Mouse (Mus musculus) midbrain, postnatal 0 days (tissue): ENCODE results near the gene Gm8257. TPM values are rescaled to one million over a fixed set of nuclear protein-coding genes. Genes with fewer than 3 reads are reported as not detected.
"Not testable (repeated sequence)": the region's sequence is repeated elsewhere in the genome, so short reads cannot be mapped to it uniquely, and the experiment has no call there.

ENCODE experiments used
- ATAC-seq: fragments of 200-750 bp; cut with Nextera tagmentation; 2 replicates; pipeline ENCODE4 v1.8.0; 2017; ENCODE audit warnings: moderate number of reproducible peaks, mild to moderate bottlenecking, moderate TSS enrichment, moderate library complexity; ENCODE audit not compliant: low FRiP score
- DNase-seq: peaks from one replicate; pipeline ENCODE4 v3.0.0-alpha.2; 2015; ENCODE audit warnings: low spot score
- H3K27ac ChIP-seq: fragments of 300-500 bp; sonication (generic); 2 replicates; pipeline ENCODE4 v1.5.1; 2014; ENCODE audit warnings: low read depth, mild to moderate bottlenecking, low read length, mixed read lengths
- H3K27me3 ChIP-seq: fragments of 300-500 bp; sonication (generic); 2 replicates; pipeline ENCODE4 v1.6.1; 2014; ENCODE audit warnings: low read length, control low read depth, mixed read lengths; ENCODE audit not compliant: insufficient read depth
- H3K36me3 ChIP-seq: fragments of 300-500 bp; sonication (generic); 2 replicates; pipeline ENCODE4 v1.6.1; 2014; ENCODE audit warnings: low read length, control low read depth, mixed read lengths; ENCODE audit not compliant: insufficient read depth
- H3K4me1 ChIP-seq: fragments of 300-500 bp; sonication (generic); 2 replicates; pipeline ENCODE4 v1.6.1; 2014; ENCODE audit warnings: mild to moderate bottlenecking, control low read depth, antibody characterized with exemption, low read length, mixed read lengths; ENCODE audit not compliant: insufficient read depth
- H3K4me2 ChIP-seq: fragments of 300-500 bp; sonication (generic); 2 replicates; pipeline ENCODE4 v1.6.1; 2014; ENCODE audit warnings: low read depth, mild to moderate bottlenecking, low read length, mixed read lengths; ENCODE audit not compliant: poor library complexity, severe bottlenecking
- H3K4me3 ChIP-seq: fragments of 300-500 bp; sonication (generic); 2 replicates; pipeline ENCODE4 v1.5.1; 2014; ENCODE audit warnings: low read depth, mild to moderate bottlenecking, low read length, moderate library complexity
- H3K9ac ChIP-seq: fragments of 300-500 bp; sonication (generic); replicated peaks from 2 replicates; pipeline ENCODE4 v1.6.1; 2014; ENCODE audit warnings: mild to moderate bottlenecking, low read length, moderate library complexity, mixed read lengths; ENCODE audit not compliant: poor library complexity, severe bottlenecking
- H3K9me3 ChIP-seq: fragments of 300-500 bp; sonication (generic); 2 replicates; pipeline ENCODE4 v1.6.1; 2016; ENCODE audit warnings: low read length, control low read depth
- CTCF ChIP-seq: IDR thresholded peaks from 2 replicates; pipeline ENCODE4 v1.5.1; 2016; ENCODE audit warnings: antibody characterized with exemption, mild to moderate bottlenecking
- WGBS: fragments of 180-500 bp; shearing (Covaris S2); extraction: QIAGEN DNeasy Blood & Tissue Kit; methylation state at CpG from one replicate; pipeline ENCODE4 v1.1.7; 2014; 5-methylcytosine and 5-hydroxymethylcytosine counted together
- polyA plus RNA-seq: library from polyadenylated mRNA; unstranded; fragments of >200 nt; fragmentation: Nextera tagmentation; extraction: Ambion mirVana; gene quantifications from 2 replicates; pipeline ENCODE4 v1.2.1, GENCODE M21; 2015
- total RNA-seq: library from RNA; depleted of rRNA; stranded (reverse); fragments of >200 nt; gene quantifications from 2 replicates; pipeline ENCODE4 v1.2.3, GENCODE M21; 2014; rRNA removed

Gene Gm8257
- total RNA-seq, result not detected in 2 replicates
- polyA plus RNA-seq, result not detected in 2 replicates

DNA sequence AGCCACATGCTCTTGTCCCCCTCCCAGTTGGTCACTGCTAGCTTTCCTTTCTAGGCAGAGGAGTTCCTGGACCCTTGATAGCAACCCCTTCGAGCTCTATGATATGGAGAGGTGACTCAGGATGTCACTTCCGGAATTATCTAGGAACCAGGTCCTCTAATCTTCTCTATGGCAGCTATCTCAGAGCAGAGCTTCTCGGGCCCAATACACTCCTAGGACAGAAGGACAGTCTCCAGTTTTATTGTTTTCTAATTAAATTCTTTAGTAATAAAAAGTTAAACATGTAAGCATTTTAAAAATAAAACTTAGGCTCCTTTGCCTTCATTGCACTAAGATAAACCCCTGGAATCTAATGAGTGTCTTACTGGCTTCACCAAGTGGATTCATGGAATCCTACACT, at the start of gene Gm8257:
Gene Gm8257 (minus strand): TSS at position 101 of the 400 bp plus-strand sequence.
- not testable (repeated sequence) for H3K36me3 ChIP-seq, DNase-seq, H3K9ac ChIP-seq, H3K27ac ChIP-seq, ATAC-seq, H3K4me3 ChIP-seq, H3K27me3 ChIP-seq, H3K9me3 ChIP-seq, H3K4me1 ChIP-seq, H3K4me2 ChIP-seq
- WGBS, result 80% methylated on average over 3 of the region's 3 CpGs

DNA sequence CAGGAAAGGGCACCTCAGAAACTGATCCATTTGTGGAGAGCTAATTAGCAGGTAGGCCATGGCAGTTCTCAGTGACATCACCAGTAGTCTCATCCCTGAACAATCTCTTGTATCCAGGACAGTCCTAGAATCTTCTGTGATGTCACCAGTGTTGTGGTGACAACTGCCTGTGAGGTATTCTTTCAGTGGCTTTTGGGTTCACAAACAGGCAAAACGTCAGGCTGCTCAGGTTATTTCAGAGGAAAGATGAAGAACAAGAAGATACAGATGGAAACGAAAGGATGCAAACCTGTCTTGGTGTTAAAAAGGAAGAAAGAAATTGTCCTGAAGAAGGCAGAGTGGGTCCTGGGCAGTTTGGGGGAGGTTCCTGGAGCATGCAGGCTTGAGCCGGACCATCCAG, 44.0 kb upstream of the Gm8257 start, which contains the start of gene Gm8267:
Gene Gm8267 (minus strand): TSS at position 101 of the 400 bp plus-strand sequence.
- no peaks in the 10 kb centered on the region for H3K27me3 ChIP-seq
- no peak for DNase-seq
- no peak for ATAC-seq
- no peak within 1 kb of the TSS for H3K4me2 ChIP-seq
- 84% methylated on average over 3 of the region's 3 CpGs for WGBS
- TF ChIP-seq CTCF, result no peak
- no peak within 1 kb of the TSS for H3K4me3 ChIP-seq
- H3K9ac ChIP-seq, result no peak within 1 kb of the TSS
- H3K9me3 ChIP-seq, result no peaks in the 10 kb centered on the region
- H3K27ac ChIP-seq, result no peak within 1 kb of the TSS
- H3K36me3 ChIP-seq, result no peaks in the 10 kb centered on the region
- H3K4me1 ChIP-seq, result no peaks in the 10 kb centered on the region

DNA sequence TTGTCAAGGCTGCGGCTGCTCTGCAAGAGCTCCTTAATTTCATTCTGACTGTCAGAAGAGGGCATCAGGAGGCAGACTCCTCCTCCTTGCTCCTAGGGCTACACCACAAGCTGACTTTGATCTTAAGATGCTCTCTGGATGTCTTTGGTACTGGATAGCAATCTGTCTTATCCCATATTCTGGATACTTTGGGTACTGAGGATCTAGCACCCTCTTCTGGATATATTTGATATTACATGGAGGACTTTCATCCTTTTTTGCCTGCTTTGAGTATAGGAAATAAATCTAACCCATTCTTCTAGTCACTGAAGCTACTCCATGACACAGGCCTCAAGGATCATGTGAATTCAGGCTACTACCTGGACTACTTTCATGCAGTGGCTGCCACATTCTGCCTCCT, 36.5 kb upstream of the Gm8257 start:
- WGBS, result 63% methylated on average over 1 of the region's 1 CpGs
- not testable (repeated sequence) for DNase-seq, H3K27ac ChIP-seq, H3K4me1 ChIP-seq, H3K27me3 ChIP-seq, H3K9ac ChIP-seq, ATAC-seq, H3K4me2 ChIP-seq, H3K4me3 ChIP-seq, H3K36me3 ChIP-seq, H3K9me3 ChIP-seq
- TF ChIP-seq CTCF, result peak; percentile 51

DNA sequence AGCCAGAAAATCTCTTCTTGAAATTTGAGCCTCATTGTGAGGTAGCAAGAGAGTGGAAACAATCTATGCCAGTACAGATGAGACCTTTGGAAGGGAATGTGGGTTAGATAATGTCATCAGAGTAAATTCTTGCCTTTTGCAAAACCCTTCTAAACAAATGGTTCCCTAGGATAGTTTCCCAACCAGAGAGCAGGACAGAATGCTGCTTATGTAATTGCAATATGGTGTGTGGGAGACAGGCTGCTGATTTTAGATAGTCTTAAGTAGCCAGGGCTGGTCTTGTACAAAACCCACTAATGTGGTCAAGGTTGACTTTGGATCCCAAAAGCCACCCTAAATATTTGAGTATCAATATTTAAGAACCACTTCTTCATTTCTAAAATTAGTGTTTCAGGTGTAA, 24.5 kb upstream of the Gm8257 start:
- not testable (repeated sequence) for ATAC-seq, H3K27ac ChIP-seq, H3K4me1 ChIP-seq, H3K4me3 ChIP-seq, H3K9me3 ChIP-seq, H3K36me3 ChIP-seq, DNase-seq, H3K4me2 ChIP-seq, H3K9ac ChIP-seq, H3K27me3 ChIP-seq

DNA sequence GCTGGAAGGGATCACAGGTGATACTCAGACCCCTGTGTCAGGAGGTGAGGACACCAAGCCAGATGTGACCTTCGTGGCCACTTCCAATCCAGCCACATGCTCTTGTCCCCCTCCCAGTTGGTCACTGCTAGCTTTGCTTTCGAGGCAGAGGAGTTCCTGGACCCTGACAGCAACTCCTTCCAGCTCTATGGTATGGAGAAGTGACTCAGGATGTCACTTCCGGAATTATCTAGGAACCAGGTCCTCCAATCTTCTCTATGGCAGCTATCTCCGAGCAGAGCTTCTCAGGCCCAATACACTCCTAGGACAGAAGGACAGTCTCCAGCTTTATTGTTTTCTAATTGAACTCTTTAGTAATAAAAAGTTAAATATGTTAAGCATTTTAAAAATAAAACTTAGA, 78.5 kb downstream of the Gm8257 start, which contains the start of gene Gm5624:
Gene Gm5624 (minus strand): TSS at position 202 of the 400 bp plus-strand sequence.
- not testable (repeated sequence) for H3K4me1 ChIP-seq, H3K36me3 ChIP-seq, DNase-seq, H3K4me3 ChIP-seq, H3K9ac ChIP-seq, H3K27ac ChIP-seq, H3K9me3 ChIP-seq, H3K4me2 ChIP-seq, H3K27me3 ChIP-seq, ATAC-seq
- 79% methylated on average over 4 of the region's 4 CpGs for WGBS

Other genes with a start within 250 kb of the Gm8257 start
- gene BC061237, start 214.0 kb downstream of the Gm8257 start, total RNA-seq, result 0.44 TPM in 1 of 2 replicates, not detected in the other
- not detected in 2 replicates for gene BC061237, start 214.0 kb downstream of the Gm8257 start, polyA plus RNA-seq
- gene Gm17093, start 188.2 kb downstream of the Gm8257 start, total RNA-seq, result not detected in 2 replicates
- gene Gm17093, start 188.2 kb downstream of the Gm8257 start, polyA plus RNA-seq, result not detected in 2 replicates
- not detected in 2 replicates for gene Gm8247, start 123.3 kb downstream of the Gm8257 start, total RNA-seq
- not detected in 2 replicates for gene Gm8247, start 123.3 kb downstream of the Gm8257 start, polyA plus RNA-seq
- gene Gm5624, start 78.5 kb downstream of the Gm8257 start, total RNA-seq, result not detected in 2 replicates
- not detected in 2 replicates for gene Gm5624, start 78.5 kb downstream of the Gm8257 start, polyA plus RNA-seq
- not detected in 2 replicates for gene Gm8267, start 43.9 kb upstream of the Gm8257 start, total RNA-seq
- 0.10 TPM in 1 of 2 replicates, not detected in the other for gene Gm8267, start 43.9 kb upstream of the Gm8257 start, polyA plus RNA-seq
- 1.5 and 1.7 TPM in 2 replicates for gene Ptgdr, start 152.9 kb upstream of the Gm8257 start, total RNA-seq
- 0.59 and 0.64 TPM in 2 replicates for gene Ptgdr, start 152.9 kb upstream of the Gm8257 start, polyA plus RNA-seq